Mouse (Mus musculus): ENCODE measurements at regions not wholly inside any gene's neighbourhood (a gene's known extent, or its start where the extent isn't known, plus 50 kb on each side); places are given as distances from the start of the nearest gene placed in this dataset.

DNA sequence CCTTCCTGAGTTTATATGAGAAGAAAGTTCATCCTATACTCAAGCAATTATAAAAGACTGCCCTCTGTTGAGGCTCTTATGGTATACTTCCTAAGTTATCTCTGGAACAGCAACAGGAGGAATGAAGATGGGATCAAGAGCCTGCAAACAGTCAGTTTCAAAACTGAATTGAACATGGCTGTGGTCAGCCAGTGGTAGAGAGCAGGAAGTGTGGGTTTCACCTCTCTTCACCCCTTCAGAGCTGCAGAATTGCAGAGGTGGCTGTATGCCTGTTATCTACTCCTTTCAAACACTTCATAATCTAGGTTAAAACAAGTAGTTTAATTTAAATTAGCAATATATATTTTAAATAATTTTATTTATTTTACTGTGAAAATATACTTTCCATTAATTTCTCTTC, 854.8 kb upstream of the Sel1l start:
- peak; percentile 88 for ATAC-seq (replicated peaks; ENCODE audit: poor library complexity, severe bottlenecking)

DNA sequence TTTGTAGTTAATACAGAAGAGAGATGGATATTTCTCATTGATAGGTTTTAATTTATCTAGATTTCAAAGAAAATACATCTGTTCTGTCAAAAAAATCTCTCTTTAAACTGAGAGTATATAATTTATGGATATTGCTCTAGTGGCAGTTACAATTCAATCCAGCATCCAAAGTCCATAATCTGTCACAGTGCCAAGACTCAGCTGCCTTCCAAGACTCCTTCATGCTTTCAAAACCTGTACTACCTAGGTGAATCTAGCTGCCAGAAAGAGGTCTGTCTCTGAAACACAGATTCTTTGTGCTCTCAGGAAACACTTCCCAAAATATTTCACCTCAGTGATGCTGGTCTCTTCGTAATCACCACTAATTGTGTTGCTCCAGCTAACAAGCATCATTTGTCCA, 844.0 kb upstream of the Sel1l start:
- ATAC-seq (replicated peaks; ENCODE audit: poor library complexity, severe bottlenecking) = no peak

DNA sequence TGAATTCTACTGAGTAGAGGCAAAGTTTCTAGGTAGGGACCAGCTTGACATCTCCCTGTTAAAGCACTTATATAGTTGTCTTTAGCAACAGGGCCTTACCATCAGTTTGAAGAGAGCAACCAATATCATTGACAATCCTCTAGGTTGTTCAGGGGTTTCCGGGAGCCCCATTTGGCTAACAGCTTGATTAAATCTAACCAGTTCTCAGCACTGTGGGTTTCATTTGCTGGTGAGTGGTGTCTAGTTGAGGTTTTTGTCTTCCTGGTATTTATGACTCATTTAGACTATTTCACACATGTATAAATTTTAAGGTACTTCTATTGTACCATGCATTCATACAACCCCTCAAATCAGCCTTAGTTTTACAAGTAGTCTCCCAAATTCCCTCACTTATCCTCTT, 823.4 kb upstream of the Sel1l start:
- ATAC-seq (replicated peaks; ENCODE audit: poor library complexity, severe bottlenecking) = no peak

DNA sequence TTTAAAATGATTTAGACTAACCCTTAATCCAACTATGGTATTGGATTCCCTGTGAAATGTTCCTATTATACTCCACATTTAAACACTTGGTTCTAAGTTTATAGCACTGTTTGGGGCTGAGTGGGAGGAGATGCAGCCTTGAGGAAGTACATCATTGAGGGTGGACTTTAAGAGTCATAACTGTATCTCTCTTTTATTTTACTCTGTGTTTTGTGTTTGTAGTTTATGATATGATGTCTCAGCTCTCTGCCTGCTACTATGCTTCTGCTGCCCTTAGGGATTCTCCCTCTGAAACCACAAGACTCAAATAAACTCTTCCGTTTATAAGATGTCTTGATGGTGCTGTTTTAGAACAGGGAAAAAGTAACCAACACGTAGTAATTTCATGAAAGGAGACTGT, 797.7 kb upstream of the Sel1l start:
- no peak for ATAC-seq (replicated peaks; ENCODE audit: poor library complexity, severe bottlenecking)

DNA sequence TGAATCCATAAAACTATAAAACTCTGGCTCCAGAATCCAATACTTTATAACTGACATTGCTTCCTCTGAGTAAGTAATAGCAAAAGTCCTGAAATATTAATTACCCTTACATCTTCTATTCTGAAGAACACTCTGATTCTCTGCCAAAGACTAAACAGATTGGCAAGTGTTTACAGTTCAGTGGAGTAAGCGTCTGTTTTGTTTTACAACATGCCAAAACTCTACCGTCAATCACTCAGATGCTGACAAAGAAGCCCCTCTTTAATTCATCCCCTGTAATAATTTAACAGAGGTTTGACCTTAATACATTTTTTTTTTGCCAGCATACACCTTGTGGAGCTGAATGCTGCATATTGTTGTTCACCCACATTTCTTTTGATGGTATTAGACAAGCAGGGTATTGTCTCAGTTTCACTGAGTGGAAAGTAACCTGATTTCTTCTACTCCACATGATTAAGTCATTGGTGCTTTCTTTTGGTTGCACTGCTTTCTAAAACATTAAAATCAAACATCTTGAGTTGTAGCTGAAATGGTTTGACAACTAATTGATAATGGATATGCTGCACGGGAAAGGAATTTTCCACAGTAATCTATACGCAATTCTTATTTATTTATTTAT, 796.2 kb upstream of the Sel1l start:
- no peak for ATAC-seq (replicated peaks; ENCODE audit: poor library complexity, severe bottlenecking)

DNA sequence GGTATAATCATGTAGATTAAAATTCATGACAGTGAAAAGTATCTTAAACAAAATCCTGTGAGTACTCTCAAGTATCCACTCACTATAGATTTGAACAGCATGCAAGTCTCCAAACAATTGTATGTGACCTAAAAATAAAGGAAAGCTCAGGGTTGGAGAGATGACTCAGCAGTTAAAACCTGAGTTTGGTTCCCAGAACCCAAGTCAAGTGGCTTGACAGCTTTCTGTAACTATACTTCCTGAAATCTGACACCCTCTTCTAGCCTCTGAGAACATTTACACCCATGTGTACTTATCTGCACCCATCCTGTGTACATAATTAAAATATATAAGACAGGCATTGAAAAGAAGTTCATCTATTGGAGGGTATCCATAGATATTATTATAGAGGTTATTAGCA, 770.2 kb upstream of the Sel1l start:
- no peak for ATAC-seq (replicated peaks; ENCODE audit: poor library complexity, severe bottlenecking)

DNA sequence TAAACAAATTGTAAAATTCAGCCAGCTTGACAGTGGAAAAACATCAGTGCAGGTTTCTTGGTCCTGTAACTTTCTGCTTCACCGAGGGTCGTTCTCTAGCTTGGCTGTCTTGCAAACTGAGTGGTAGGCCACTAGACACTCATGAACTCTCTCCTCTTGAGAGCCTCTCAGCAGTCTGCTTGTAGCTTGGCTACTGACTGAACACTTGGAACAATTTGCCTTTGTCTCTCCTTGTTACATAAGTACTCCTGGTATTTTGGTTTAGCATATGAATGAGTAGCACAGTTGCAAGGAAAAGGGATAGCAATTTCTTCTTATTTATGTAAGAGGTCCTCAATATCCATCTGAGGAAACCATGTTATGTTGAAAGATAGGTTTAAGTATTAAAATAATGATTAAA, 769.6 kb upstream of the Sel1l start:
- ATAC-seq (replicated peaks; ENCODE audit: poor library complexity, severe bottlenecking) = no peak

DNA sequence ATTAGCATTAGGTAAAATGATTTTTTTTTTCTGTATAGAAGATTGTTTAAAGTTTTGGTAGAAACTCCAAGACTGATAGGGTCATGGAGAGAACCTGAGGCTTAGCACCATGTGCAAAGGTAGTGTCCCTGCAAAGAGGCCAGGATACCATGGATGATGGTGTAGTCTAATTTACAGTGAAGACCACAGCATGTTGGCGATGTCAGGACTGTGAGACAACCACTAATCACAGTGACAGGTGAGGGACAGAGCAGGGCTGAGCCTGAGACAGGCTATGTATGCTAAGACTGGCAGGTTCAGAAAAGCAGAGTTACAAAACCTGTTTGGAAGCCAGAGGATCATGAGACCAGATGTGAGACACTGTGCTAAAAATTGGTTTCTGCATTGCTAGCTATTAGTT, 752.7 kb upstream of the Sel1l start:
- ATAC-seq (replicated peaks; ENCODE audit: poor library complexity, severe bottlenecking) = no peak

DNA sequence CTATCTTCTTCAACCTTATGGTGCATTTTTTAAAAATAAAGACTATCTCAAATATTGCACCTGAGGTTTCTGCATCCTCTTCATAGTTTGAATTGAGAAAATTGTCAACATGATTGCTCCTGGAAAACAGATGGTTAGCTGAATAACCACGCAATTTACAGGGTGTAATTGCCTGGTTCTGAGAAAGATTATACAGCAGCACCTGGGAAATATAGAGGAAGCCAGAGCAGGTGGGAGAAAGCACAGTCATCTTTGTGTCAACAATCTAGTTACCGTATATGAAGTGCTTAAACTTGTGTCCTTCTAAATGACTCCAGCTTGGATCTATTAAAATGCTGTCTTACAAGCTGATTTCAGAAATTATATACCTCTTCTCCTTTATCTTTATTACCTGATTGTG, 740.8 kb upstream of the Sel1l start:
- no peak for ATAC-seq (replicated peaks; ENCODE audit: poor library complexity, severe bottlenecking)

DNA sequence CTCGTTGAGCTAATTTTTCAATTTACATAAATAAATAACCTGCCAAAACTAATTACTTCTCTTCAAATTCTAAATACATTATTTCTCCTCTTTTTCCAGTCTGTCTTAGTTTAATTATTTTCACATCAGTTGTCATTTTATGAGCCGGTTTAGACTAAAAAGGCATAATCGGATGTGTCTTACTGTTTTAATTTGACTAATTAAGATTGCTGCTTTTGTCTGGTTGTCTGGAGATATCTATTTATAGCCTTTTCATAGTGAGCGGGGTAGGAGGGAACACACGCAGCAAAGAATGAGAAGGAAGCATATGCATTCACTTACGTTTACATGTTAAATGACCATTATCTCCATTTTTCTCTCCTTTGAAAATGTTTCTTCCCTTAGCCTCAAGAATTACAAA, 740.3 kb upstream of the Sel1l start:
- no peak for ATAC-seq (replicated peaks; ENCODE audit: poor library complexity, severe bottlenecking)

DNA sequence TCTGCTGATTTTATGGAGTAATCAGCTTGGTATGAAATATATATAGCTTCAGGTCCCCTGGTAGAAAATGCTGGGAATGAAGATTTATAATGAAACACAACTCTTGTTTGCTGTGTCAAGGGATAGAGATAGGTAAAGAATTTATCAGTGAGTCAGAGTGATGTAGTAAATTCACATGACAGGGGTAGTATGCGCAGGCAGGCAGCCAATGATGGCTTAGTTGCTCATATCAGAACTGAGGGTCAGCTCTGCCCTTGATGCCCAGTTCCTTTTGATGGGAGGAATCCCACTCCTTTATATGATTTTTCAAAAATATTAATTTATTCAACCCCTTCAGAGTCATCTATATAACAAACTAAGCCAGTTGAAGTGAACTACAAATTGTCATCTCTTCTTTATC, 729.6 kb upstream of the Sel1l start:
- no peak for ATAC-seq (replicated peaks; ENCODE audit: poor library complexity, severe bottlenecking)
